Mouse (Mus musculus): ENCODE data around the gene Sptlc3. TPM values are rescaled to one million over a fixed set of nuclear protein-coding genes. Genes with fewer than 3 reads are reported as not detected.

Gene Sptlc3
- not detected for polyA plus RNA-seq (2017; shearing (Covaris generic))

GRCm38 (mm10) chr2:139493836-139494235, at the start of gene Sptlc3:
TSS of gene Sptlc3 (plus strand) at chr2:139493913.

DNA sequence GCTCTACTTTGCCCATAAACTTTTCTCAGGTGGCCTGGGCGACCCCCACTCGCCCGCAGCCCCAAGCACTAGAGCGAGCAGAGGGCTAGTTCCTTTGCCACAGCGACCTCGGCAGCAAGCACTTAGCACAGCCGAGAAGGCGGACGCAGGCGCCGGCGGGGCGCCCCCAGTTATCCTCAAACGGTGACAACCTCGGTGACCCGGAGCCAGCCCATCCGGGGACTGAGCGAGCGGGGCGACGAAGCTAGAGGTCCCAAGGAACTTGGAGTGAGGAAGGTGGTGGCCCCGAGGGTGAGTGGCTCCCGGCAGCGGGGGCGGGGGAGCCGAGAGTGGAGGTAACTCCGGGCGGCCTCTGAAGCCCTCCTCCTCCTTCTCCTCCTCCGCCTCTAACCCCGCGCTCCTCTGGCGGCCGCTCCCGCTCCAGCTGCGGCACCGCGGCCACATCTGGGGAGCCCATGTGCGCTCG, 184.1 kb downstream of the Sptlc3 start, which contains the start of gene Ism1:
Gene Ism1, plus strand, starts transcription at position 370 of the 466 bp plus-strand sequence.

Other genes starting within 250 kb of the Sptlc3 start
- gene Ism1, start 184.3 kb downstream of the Sptlc3 start, polyA plus RNA-seq (2017; shearing (Covaris generic)) = under 1 TPM; 0.06 to 0.07 TPM

All from activated CD4-positive, CD25-positive, alpha-beta regulatory T cell (primary cell).